Mouse (Mus musculus) megakaryocyte progenitor cell, adult 5-6 weeks (primary cell): ENCODE measurements around the gene Ncs1. TPM values are rescaled to one million over a fixed set of nuclear protein-coding genes. Genes with fewer than 3 reads are reported as not detected.
A peak's percentile ranks its signal among the peaks of the same experiment; 100 is the strongest.

Experiments used
- ATAC-seq: replicated peaks from 2 replicates; pipeline ENCODE4 v1.8.0; 2016; ENCODE audit warnings: mild to moderate bottlenecking, moderate TSS enrichment, inconsistent platforms; ENCODE audit not compliant: poor library complexity
- total RNA-seq, 2 experiments: library from RNA; stranded (forward) in 1 of 2; stranded (reverse) in 1 of 2; fragments of 157-497, 149-512 nt in 1 of 2; fragments of 200-1000 nt in 1 of 2; gene quantifications; 2 replicates each; pipeline versions ENCODE4 v1.2.3 to v1.2.4; 2015 to 2017

Gene Ncs1
- total RNA-seq (2015) (1.2 and 2.3 TPM in 2 replicates), total RNA-seq (2017) (1.7 TPM in 2 replicates)

DNA sequence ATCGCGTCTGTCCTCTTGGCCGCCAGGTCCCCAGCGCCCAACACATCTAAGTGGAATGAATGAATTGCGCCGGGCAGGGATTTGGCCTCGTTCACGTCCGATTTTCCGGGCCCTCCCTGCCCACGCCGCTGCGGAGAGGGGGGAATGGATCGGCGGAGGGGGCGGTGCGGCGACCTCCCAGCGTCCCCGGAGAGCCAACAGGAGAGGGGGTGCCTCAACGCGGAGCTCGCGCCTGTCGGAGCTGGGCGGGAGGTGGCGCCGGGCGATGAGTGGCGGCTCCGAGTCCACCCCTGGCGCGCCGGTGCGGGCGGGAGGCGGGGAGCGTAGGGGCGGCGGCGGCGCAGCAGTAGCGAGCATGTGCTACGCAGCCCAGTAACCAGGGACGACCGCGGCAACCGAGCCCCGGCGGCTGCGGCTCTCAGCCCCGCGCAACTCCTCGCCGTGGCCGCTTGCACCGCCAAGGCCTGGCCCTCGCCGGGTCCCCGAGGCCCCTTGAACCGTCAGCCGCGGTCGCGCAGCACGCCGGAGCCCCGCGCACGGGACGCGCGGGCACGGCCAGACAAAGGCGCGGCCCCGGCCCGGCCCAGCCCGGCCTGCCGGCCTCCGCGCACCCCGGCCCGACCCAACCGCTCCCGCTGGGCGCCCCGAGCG, at the start of gene Ncs1:
Gene Ncs1, plus strand, starts transcription at position 333 of the 651 bp plus-strand sequence.
- peak; percentile 66 for ATAC-seq

- ATAC-seq = no peak
Measured at GRCm38 (mm10) chr2:31198621-31199020, 47.0 kb upstream of the Ncs1 start.

GRCm38 (mm10) chr2:31200051-31200450, 45.6 kb upstream of the Ncs1 start:
- ATAC-seq = no peak

- no peak for ATAC-seq
Measured at GRCm38 (mm10) chr2:31201851-31202250, 43.8 kb upstream of the Ncs1 start.

DNA sequence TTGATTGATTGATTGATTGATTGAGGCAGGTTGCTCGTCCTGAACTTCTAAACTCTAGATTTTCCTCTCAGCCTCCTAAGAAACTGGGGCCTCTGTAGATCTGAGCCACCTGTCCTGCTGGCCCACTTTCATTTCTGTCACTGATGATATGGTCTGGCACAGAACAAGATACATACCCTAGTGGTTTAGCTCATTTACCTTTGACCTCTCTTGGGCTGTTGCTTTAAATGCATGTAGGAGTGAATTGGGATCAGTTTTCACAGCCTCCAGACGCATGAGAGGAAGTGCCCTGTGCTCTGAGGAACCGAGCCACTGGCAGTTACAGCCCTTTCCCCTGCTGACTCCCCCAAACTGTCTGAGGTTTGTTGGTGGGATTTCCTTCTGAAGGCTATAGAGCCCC, 43.3 kb upstream of the Ncs1 start:
- peak; percentile 48 for ATAC-seq

DNA sequence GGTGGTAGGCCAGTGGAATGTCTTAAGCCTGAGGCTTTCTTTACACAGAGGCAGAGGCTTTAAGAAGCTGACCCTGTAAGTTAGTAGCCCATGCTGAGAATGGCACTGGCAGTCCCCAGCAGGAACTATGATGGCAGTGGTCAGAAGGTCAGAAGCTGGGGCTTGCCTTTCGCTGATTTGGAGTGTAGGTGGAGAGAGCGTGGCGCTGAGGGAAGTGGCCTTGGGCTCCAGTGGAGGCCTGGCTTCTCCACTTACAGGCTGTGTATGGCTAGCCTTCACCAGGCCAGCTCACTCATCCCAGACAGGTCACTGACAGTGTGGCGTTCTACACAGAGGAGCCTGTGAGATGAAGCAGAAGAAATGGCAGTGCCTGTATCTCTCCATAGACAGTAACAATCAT, 42.7 kb upstream of the Ncs1 start:
- ATAC-seq = no peak

DNA sequence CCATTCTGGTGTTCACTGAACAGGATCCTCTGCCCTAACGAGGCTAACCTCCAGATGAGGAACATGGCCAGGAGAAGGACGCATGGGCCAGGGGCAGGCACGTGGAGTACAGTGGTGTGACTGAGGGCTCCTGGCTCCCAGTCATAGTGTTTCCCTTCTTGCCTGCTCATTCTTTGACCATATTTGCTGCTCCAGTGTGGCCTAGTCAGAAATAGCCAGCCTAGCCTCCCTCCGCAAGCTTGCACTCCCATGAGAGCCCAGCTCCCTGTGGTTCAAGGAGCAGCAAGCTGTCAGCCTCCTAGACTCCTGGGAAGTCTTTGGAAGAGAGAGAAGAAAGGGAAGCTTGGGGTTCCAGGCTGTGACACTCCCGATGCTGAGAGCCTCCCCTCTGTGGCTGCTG, 40.9 kb upstream of the Ncs1 start:
- ATAC-seq = no peak

GRCm38 (mm10) chr2:31206211-31206610, 39.4 kb upstream of the Ncs1 start:
- no peak for ATAC-seq

GRCm38 (mm10) chr2:31206882-31207281, 38.7 kb upstream of the Ncs1 start:
- ATAC-seq = no peak

DNA sequence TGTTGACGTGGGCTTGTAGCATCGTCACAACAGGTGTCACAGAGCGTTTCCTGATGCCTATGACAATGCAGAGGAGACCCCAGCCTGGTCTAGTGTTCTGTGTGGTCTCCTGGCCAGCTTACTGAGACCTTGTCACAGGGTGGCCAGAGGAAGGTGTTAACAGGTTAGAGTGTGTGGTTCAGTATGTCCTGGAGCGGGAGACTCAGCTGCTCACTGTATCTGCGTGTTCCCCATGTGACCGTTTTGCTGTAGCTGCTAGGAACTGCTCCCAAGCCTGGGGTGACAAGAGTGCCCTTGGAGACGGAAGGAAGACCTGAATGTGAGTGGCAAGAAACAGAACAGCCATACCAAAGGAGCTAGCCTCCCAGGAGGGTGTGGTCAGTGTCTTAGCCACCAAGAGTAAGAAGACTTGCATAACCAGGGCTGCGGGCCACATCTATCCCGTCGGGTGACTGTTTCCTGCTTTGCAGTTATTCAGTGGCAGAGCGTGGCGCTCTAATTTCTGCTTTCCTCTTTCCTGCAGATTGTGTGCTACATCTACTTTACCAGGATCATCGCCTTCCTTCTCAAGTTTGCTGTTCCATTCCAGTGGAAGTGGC, 37.0 kb upstream of the Ncs1 start:
- peak; percentile 77 for ATAC-seq

- ATAC-seq = no peak
Measured at GRCm38 (mm10) chr2:31209525-31209924, 36.1 kb upstream of the Ncs1 start.

- no peak for ATAC-seq
Measured at GRCm38 (mm10) chr2:31210144-31210847, 35.3 kb upstream of the Ncs1 start.

DNA sequence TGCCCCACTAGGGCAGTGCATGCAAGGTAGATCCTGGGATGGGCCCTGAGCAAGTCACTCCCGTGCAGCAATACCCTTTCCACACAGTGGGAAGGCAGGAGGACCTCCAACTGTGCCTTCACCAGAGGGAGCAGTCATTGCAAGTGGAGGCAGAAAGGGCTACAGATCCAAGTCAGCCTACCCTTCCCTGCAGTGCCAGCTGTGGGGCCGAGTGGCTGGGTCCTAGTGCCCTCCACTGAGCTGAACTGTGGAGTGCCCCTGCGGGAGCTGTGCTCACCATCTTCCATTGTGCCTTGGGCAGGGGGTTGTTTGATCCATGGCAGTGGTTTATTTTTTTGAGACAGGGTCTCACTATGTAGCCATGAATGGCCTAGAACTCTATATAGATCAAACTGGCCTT, 34.4 kb upstream of the Ncs1 start:
- no peak for ATAC-seq

GRCm38 (mm10) chr2:31214211-31214796, 31.3 kb upstream of the Ncs1 start:
- no peak for ATAC-seq

- ATAC-seq = no peak
Measured at GRCm38 (mm10) chr2:31218611-31219010, 27.0 kb upstream of the Ncs1 start.

GRCm38 (mm10) chr2:31219470-31219869, 26.2 kb upstream of the Ncs1 start:
- ATAC-seq = no peak

DNA sequence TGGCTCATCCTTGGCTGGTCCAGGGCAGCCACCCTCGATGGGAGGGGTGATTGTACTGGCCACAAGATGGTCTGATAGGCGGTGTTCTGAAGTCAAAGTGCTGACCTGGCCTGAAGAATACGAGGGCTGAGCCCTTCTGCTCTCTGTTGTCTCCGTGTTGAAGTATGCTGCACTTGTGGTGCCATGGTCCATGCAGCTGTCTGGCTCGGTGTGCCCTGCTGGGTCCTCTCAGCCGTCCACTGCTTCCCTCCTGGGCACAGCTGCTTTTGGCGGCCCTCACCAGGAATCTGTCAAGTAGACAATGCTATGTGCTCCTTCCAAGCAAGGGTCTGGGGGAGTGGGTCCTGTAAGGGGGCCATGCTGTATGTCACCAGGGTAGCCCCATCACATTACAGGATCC, 24.8 kb upstream of the Ncs1 start:
- no peak for ATAC-seq

DNA sequence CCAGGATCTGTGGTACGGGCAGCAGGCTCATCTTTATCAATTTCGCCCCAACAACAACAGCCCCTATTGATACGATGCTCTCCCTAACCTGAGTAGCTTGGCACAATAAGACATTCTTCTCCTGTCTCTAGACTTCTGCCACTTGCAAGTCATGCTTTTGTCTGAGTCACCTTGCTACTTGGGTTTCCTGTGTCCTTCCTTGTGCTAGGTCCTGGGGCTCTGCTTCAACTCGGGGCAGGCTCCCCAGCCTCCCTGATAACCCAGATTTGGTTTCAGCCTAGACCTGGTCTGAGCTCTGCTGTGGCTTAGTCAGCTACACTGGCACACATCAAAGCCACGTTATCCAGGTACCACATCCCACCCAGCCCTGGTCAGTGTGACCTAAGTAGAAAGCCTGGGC, 24.0 kb upstream of the Ncs1 start:
- ATAC-seq = no peak

GRCm38 (mm10) chr2:31228768-31229311, 16.8 kb upstream of the Ncs1 start:
- ATAC-seq = no peak

DNA sequence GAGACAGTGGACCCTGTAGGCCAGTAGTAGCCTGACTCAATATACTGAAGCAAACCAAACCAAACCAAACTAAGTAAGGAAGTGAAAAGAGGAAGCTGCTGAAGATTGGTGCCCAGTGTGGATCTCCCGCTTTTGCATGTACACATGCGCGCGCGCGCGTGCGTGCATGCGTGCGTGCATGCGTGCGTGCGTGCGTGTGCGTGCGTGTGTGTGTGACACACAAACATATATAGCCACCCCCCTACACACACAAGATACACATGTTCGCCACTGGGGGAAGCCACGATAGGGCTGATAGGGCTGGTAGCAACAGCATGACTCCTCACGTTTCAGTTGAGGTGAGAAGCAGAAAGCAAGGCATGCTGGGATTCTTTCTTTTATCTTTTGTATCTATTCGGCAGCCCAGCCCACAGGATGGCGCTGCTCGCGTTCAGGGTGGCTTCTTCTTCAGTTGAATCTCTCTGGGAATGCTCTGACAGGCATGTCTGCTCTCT, 6.4 kb upstream of the Ncs1 start:
- peak; percentile 95 for ATAC-seq

DNA sequence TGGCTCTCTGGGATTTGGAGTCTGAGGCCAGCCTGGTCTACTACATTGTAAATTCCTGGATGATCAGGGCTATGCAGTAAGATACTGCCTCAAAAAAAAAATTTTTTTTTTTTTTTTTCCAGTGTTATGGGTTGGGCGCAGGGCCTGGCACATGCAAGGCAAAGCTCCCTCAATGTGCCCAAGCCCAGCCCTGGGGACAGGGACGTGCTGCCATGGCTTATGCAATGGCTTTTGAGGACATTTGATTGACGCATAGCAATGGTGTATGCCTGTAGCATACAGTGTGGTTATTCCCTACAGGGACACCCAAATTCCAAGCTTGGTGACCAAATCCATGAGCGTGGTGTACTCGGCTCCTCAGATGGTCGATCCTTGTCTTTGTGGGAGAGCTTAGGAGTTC, 5.8 kb upstream of the Ncs1 start:
- no peak for ATAC-seq
